Mouse (Mus musculus): Measurements from ENCODE around the gene Cdadc1.

DNA sequence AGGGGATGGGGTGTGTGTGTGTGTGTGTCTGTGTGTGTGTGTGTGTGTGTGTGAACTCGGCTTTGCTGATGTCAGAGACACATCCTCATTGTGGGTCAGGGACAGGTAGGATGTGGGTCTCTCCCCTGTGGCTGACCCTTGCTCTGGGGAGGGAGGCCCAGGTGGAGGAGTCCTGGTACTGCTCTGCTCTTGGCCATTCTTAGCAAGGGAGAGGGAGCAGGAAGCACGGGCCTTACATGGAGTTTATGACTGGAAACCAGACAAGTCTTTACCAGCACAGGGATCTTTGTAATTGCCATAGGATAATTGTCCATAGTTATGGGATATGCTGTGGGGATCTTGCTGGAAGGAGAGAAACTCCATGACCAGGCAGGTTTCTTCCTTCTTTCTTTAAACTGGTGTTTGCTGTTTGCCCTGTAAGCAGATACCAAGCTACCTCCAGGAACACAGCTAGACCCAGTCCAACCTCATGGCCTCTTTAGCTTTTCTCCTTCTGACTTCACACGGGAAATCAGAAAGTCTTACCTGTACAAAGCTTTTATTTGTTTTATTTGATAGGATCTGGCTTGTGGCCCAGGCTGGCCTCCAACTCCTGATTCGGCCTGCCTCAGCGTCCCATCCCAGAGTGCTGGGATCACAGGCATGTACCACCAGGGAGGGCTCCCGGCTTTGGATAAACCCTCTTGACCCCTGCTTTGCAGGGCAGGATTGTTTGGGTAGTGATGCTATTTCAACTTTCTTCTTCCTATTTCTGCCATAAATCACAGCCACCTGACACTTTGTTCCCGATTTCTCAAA, 41.3 kb upstream of the Cdadc1 start:
- TF ChIP-seq HCFC1 (IDR thresholded peaks at IDR 0.05; ENCODE audit: borderline replicate concordance, insufficient read depth, low read length) (no peak), MAFK (IDR thresholded peaks at IDR 0.05; ENCODE audit: insufficient read depth, low read depth, low read length) (no peak), ZC3H11A (IDR thresholded peaks at IDR 0.05; ENCODE audit: borderline replicate concordance, low read depth, low read length) (no peak)

All from ES-E14 (cell line).